Mouse (Mus musculus): ENCODE measurements around the gene Tnfrsf13b.

DNA sequence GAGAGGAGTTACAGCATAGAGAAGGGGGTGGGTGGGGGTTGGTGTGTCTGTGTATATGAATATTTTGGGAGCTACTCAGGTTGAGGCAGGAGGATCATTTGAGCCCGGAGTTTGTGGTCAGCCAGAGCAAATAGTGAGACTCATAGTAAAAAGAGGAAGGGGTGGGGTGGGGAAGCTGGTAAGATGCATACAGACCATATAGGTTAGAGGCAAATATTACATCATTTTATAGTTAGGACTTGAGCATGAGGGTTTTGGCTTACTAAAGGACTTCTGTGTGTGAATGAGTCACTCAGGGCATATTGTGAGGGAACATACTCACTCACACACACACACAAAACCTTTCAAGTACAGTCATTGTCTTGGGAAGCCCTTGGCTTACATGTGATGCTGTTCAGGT is 49.8 kb downstream of the Tnfrsf13b start:
- TF ChIP-seq POLR2A (IDR thresholded peaks at IDR 0.05; ENCODE audit: extremely low read depth, insufficient read depth, low read length) (no peak), CTCF (IDR thresholded peaks at IDR 0.05; ENCODE audit: low read depth, low read length) (no peak)

All from liver, adult 2 months (tissue).